7 mouse cellular contexts compared by ENCODE assay signal in the genomic region with DNA sequence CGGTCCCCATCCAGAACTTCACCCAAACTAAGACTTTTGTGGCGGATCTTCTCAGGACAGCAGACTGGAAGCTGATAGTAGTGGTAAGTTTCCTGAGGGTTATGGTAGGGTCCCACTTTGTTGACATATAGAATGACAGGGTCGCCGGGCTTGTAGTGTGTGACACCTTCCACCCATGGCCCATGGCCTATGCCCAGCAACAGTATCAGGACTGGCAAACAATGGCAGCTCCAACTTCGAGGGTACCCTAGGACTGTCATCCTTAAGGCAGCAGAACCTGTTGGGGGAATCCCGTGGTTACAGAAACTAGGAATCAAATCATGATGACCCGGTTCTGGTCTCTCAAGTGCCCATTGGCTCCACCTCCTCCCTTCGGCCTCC. TPM values are rescaled to one million over a fixed set of nuclear protein-coding genes. Genes with fewer than 3 reads are reported as not detected.
A peak's percentile ranks its signal among the peaks of the same experiment; 100 is the strongest.
DNase-seq lines count a peak whose midpoint lies in the region; ATAC-seq and TF ChIP-seq lines count a peak whose summit lies in the region.

No protein-coding gene starts in this region.

- peak overlapping the region; percentile 97 for H3K9ac ChIP-seq in lung, embryonic 15.5 days
- peak overlapping the region; percentile 93 for H3K9ac ChIP-seq in limb, embryonic 12.5 days (replicated peaks)

- peak overlapping the region; percentile 96 for H3K27ac ChIP-seq in lung, embryonic 15.5 days
- peak overlapping the region; percentile 92 for H3K27ac ChIP-seq in limb, embryonic 12.5 days
- H3K27ac ChIP-seq in olfactory bulb, adult 2 months (ENCODE audit: insufficient read depth, low read depth, low read length) = peak overlapping the region; percentile 100; the same call in 1 of the 2 replicates

- H3K36me3 ChIP-seq in lung, embryonic 15.5 days = peaks cover 40% of the 10 kb centered on the region
- H3K36me3 ChIP-seq in erythroblast, embryonic 14.5 days (ENCODE audit: control insufficient read depth) = peaks cover 71% of the 10 kb centered on the region
- H3K36me3 ChIP-seq in limb, embryonic 12.5 days = peaks cover 58% of the 10 kb centered on the region

- peak overlapping the region; percentile 91 for H3K4me3 ChIP-seq in lung, embryonic 15.5 days
- peak overlapping the region; percentile 74 for H3K4me3 ChIP-seq in erythroblast, embryonic 14.5 days (replicated peaks)
- H3K4me3 ChIP-seq in limb, embryonic 12.5 days (replicated peaks) = peak overlapping the region; percentile 88
- H3K4me3 ChIP-seq in olfactory bulb, adult 2 months (ENCODE audit: insufficient read depth, low read depth, low read length) = peak overlapping the region; percentile 77

- H3K9me3 ChIP-seq in lung, embryonic 15.5 days = no peaks in the 10 kb centered on the region
- no peaks in the 10 kb centered on the region for H3K9me3 ChIP-seq in erythroblast, embryonic 14.5 days (ENCODE audit: control insufficient read depth, low read length)
- H3K9me3 ChIP-seq in limb, embryonic 12.5 days = no peaks in the 10 kb centered on the region

- no peak for TF ChIP-seq CTCF in olfactory bulb, adult 2 months (IDR thresholded peaks at IDR 0.05; ENCODE audit: insufficient read depth, low read depth, low read length)

- intact Hi-C loops in left cerebral cortex, postnatal 14 days (cut with DNase I) = no loop called here

- H3K4me1 ChIP-seq in lung, embryonic 15.5 days = peaks cover 18% of the 10 kb centered on the region
- H3K4me1 ChIP-seq in erythroblast, embryonic 14.5 days (ENCODE audit: control insufficient read depth) = peaks cover 67% of the 10 kb centered on the region
- H3K4me1 ChIP-seq in limb, embryonic 12.5 days (replicated peaks) = peaks cover 27% of the 10 kb centered on the region
- peaks cover 11% of the 10 kb centered on the region for H3K4me1 ChIP-seq in olfactory bulb, adult 2 months (ENCODE audit: control insufficient read depth, insufficient read depth, low read length)

- WGBS in lung, embryonic 15.5 days = 16% methylated on average over 8 of the region's 8 CpGs
- WGBS in limb, embryonic 12.5 days = 23% methylated on average over 8 of the region's 8 CpGs
- WGBS in olfactory bulb, adult 2 months = 17% methylated on average over 8 of the region's 8 CpGs

- ATAC-seq in lung, embryonic 15.5 days (ENCODE audit: borderline replicate concordance, extremely low read depth, low FRiP score, low TSS enrichment) = peak; percentile 15; the same call in 1 of the 2 replicates
- peak; percentile 22; the same call in 1 of the 2 replicates for ATAC-seq in limb, embryonic 12.5 days (ENCODE audit: insufficient number of reproducible peaks, insufficient read depth, low FRiP score, low TSS enrichment, low read depth)

- no peak for TF ChIP-seq POLR2A in olfactory bulb, adult 2 months (IDR thresholded peaks at IDR 0.05; ENCODE audit: insufficient read depth, low read depth, low read length)

- no peaks in the 10 kb centered on the region for H3K27me3 ChIP-seq in lung, embryonic 15.5 days
- no peaks in the 10 kb centered on the region for H3K27me3 ChIP-seq in erythroblast, embryonic 14.5 days (ENCODE audit: control insufficient read depth)
- no peaks in the 10 kb centered on the region for H3K27me3 ChIP-seq in limb, embryonic 12.5 days

- DNase-seq in lung, postnatal 25 days (ENCODE audit: low spot score) = no peak
- DNase-seq in layer of hippocampus, postnatal 36 days = no peak
- DNase-seq in left cerebral cortex, postnatal 14 days (ENCODE audit: low spot score in 2 of 2) = no peak

- peak overlapping the region; percentile 78 for H3K4me2 ChIP-seq in lung, embryonic 15.5 days
- H3K4me2 ChIP-seq in limb, embryonic 12.5 days = peak overlapping the region; percentile 88

RNA-seq across cellular contexts. Expression of a gene that starts 0.9 kb away (rescaled TPM):
- polyA plus RNA-seq in lung, embryonic 15.5 days (2015; fragmentation: Nextera tagmentation; extraction: Ambion mirVana) = 119 and 126 TPM in 2 replicates
- polyA plus RNA-seq in erythroblast, embryonic 14.5 days (2012) = 1.1 and 1.7 TPM in 2 replicates
- 96.1 and 96.7 TPM in 2 replicates for polyA plus RNA-seq in limb, embryonic 12.5 days (2016; fragmentation: Nextera tagmentation; extraction: Ambion mirVana)
- not detected in 2 replicates for polyA plus RNA-seq in olfactory bulb, adult 2 months (2012; ENCODE audit: insufficient read depth, insufficient read length, low replicate concordance, missing spikeins)
- 10 to 100 TPM; 43.4 to 44.3 TPM for total RNA-seq in layer of hippocampus, postnatal 36 days (2021)
- 10 to 100 TPM; 42.1 to 42.2 TPM for total RNA-seq in left cerebral cortex, postnatal 14 days (2021)

RNA-seq across cellular contexts. Expression of a gene that starts 5.0 kb away (rescaled TPM):
- polyA plus RNA-seq in lung, embryonic 15.5 days (2015; fragmentation: Nextera tagmentation; extraction: Ambion mirVana) = 0.44 and 2.0 TPM in 2 replicates
- polyA plus RNA-seq in erythroblast, embryonic 14.5 days (2012) = 0.01 and 0.44 TPM in 2 replicates
- polyA plus RNA-seq in limb, embryonic 12.5 days (2016; fragmentation: Nextera tagmentation; extraction: Ambion mirVana) = 2.7 and 3.1 TPM in 2 replicates
- not detected in 2 replicates for polyA plus RNA-seq in olfactory bulb, adult 2 months (2012; ENCODE audit: insufficient read depth, insufficient read length, low replicate concordance, missing spikeins)
- total RNA-seq in layer of hippocampus, postnatal 36 days (2021) = 1 to 10 TPM; 5.3 to 5.6 TPM
- total RNA-seq in left cerebral cortex, postnatal 14 days (2021) = 1 to 10 TPM; 4.8 to 8.1 TPM

RNA-seq across cellular contexts. Expression of a gene that starts 6.9 kb away (rescaled TPM):
- polyA plus RNA-seq in lung, embryonic 15.5 days (2015; fragmentation: Nextera tagmentation; extraction: Ambion mirVana) = 81.2 and 95.6 TPM in 2 replicates
- 2.2 and 2.9 TPM in 2 replicates for polyA plus RNA-seq in erythroblast, embryonic 14.5 days (2012)
- polyA plus RNA-seq in limb, embryonic 12.5 days (2016; fragmentation: Nextera tagmentation; extraction: Ambion mirVana) = 78.9 and 100 TPM in 2 replicates
- not detected in 2 replicates for polyA plus RNA-seq in olfactory bulb, adult 2 months (2012; ENCODE audit: insufficient read depth, insufficient read length, low replicate concordance, missing spikeins)
- total RNA-seq in layer of hippocampus, postnatal 36 days (2021) = 100 to 1,000 TPM; 108 to 119 TPM
- 100 to 1,000 TPM; 123 to 171 TPM for total RNA-seq in left cerebral cortex, postnatal 14 days (2021)

RNA-seq across cellular contexts. Expression of a gene that starts 7.3 kb away (rescaled TPM):
- polyA plus RNA-seq in lung, embryonic 15.5 days (2015; fragmentation: Nextera tagmentation; extraction: Ambion mirVana) = 0.88 and 1.1 TPM in 2 replicates
- polyA plus RNA-seq in erythroblast, embryonic 14.5 days (2012) = 0.05 TPM in 1 of 2 replicates, not detected in the other
- 0.70 and 1.0 TPM in 2 replicates for polyA plus RNA-seq in limb, embryonic 12.5 days (2016; fragmentation: Nextera tagmentation; extraction: Ambion mirVana)
- polyA plus RNA-seq in olfactory bulb, adult 2 months (2012; ENCODE audit: insufficient read depth, insufficient read length, low replicate concordance, missing spikeins) = not detected in 2 replicates
- total RNA-seq in layer of hippocampus, postnatal 36 days (2021) = 1 to 10 TPM; 1.3 to 1.7 TPM
- under 1 TPM; 0.74 to 0.92 TPM for total RNA-seq in left cerebral cortex, postnatal 14 days (2021)

RNA-seq across cellular contexts. Expression of a gene that starts 17.6 kb away (rescaled TPM):
- polyA plus RNA-seq in lung, embryonic 15.5 days (2015; fragmentation: Nextera tagmentation; extraction: Ambion mirVana) = 56.5 TPM in 2 replicates
- 1.0 and 1.4 TPM in 2 replicates for polyA plus RNA-seq in erythroblast, embryonic 14.5 days (2012)
- 63.0 and 68.8 TPM in 2 replicates for polyA plus RNA-seq in limb, embryonic 12.5 days (2016; fragmentation: Nextera tagmentation; extraction: Ambion mirVana)
- polyA plus RNA-seq in olfactory bulb, adult 2 months (2012; ENCODE audit: insufficient read depth, insufficient read length, low replicate concordance, missing spikeins) = not detected in 2 replicates
- 10 to 100 TPM; 46.4 to 49.9 TPM for total RNA-seq in layer of hippocampus, postnatal 36 days (2021)
- 10 to 100 TPM; 37.8 to 42.6 TPM for total RNA-seq in left cerebral cortex, postnatal 14 days (2021)

Comparison
In these comparisons a context has a peak if more than half of its experiments do, and no peak if none do; other contexts are left out.
1. RNA of a gene that starts 0.9 kb away (polyA plus RNA-seq): 119 to 126 TPM in lung, embryonic 15.5 days and 96.1 to 96.7 TPM in limb, embryonic 12.5 days; 1.1 to 1.7 TPM in erythroblast, embryonic 14.5 days and not detected in olfactory bulb, adult 2 months; every median in the first group is over 10 times any median in the second.
2. Peak in every context shown above with its lines, with median percentiles within 50 percentile points of each other: H3K27ac ChIP-seq and H3K4me3 ChIP-seq.